Mouse (Mus musculus): ENCODE results near the gene Epha4. TPM values are rescaled to one million over a fixed set of nuclear protein-coding genes. Genes with fewer than 3 reads are reported as not detected.

Epha4 gene
- total RNA-seq, 2 experiments from 2014 or later = 1.7 to 2.3 TPM

DNA sequence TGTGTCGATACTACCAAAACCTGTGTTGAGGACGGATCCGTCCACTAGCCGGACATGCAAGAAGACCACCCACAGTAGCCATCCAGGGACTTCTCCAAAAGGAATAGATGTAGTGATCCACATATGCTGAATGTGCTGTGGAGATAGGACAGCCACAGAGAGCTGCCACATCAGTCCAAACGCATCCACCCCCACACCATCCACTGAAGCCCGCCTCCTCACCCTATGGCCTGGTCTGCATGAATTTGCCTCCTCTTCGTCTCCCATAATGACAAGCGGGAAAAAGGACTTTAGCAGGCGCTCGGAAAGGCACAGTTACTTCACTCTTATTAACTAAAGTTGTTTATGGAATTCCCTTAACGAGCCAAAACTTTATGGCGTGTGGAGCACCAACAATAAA, 68.5 kb downstream of the Epha4 start:
- DNase-seq = no peak

DNA sequence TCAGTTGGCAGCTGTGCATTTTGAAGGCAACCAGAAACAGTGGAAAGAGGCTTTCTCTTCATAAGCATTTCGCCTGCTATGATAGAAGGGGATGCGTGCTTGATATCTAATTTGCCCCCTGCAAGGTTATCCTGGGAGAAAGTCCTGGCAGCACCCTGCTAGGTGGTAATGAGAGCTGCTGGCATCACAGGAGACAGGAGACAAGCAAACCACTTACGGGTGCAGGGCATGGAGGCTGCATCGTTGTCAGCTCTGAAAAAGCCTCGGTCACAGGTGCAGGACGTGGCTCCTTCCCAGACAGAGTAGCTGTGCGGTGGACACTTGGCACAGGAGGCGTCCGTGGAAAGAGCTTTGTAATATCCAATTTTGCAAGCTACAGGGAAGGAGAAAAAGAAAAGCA, 70.2 kb downstream of the Epha4 start:
- DNase-seq = no peak

DNA sequence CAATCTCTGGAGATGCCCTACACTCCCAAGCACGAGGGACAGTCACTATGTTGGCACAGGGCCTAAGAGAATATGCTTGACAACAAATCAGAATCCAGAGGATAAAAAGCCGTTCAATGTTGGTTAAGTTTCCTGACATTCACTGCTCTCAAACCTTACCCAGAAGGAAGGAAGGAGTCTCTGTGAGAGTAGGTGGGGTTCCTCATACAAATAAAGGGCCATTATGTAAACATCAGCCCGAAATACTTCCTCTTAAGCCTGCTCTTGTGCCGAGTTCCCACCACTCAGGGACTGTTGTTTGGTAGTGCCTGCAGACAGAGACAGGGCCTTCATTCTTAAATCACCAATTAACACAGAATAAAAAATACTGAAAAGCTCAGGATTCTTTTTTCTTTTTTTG, 72.9 kb downstream of the Epha4 start:
- no peak for DNase-seq

DNA sequence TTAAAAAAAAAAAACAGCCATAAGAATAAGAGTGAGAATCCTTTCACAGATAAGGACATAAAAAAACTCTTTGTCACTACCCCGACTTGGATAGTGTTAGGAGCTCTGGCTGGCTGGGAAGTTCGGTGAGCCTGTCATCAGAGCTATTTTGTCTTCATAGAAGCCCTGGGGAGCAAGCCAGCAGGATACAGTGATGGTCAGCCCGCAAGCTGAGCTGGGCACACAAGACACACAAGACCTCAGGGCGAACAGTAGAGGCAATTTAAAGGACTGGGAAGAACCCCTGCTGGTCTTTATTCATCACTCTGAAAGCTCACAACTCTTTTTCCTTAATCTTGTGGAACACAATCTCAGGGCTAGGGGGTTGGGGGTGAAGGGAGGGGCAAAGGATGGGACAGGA, 73.5 kb downstream of the Epha4 start:
- no peak for DNase-seq

DNA sequence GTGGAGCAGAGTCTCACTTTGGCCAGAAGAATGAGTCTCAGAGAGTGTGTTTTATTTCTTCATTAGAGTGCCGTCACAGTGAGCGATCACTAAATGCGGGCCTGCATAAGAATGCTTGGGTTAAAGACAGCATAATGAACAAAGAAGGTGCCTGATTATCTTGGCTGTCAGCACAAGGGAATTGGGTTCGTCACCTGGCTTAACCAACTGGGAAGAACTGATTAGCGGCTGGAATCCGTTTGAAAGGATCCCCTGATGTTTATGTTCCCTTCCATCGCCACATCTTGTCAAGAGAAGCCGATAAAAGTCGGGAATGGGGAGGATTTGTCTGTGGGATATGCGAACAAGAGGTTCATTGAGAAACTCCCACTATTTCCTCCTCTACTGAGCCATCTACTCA, 74.4 kb downstream of the Epha4 start:
- DNase-seq = no peak

DNA sequence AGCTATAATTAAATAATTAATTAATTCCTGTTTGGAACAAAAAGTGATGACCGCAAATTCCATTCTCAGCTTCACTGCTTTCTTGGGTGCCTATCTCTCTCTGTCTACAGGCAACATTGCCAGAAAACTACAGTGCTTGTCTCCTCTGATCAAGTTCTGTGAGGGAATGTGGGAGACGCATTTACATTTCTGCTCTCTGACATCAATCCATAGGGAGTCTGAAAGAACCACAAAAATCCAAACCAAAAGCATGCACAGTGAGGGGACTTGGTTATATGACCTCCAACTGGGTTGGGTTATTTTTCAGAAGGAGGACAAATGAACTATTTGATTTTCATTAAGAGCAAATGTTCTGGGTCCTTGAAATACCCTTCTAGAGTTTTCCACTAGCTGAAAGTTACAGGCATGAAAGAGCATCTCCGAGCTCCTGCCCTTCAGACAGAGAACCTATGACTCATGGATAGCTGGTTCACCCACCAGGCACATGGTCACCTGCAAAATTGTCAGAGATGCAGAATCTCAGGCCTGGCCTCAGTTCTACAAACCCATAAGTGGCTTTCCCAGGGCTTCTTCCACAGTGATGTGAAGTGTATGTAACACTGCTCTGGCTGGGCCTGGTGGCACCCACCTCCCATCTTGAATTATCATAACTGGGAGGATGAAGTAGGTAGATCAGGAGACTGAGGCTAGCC, 75.4 kb downstream of the Epha4 start:
- DNase-seq = no peak

DNA sequence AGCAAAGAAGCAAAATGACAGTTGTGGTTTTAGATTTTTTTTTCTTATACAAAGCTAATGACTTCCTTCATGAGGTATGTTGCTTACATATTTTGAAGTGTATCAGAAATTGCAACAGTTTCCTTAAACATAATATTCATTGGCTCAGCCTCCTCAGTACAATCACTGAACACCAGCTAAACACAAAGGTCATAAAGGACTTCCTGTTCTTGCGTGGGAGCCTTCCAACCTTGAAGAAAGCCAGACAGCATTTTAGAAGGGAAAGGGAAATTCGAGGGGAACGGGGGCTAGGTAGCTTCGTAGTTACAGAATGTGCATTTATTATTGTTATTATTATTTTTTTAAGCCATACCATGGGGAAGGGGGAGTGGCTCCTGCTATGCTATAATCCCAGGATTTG, 76.2 kb downstream of the Epha4 start:
- no peak for DNase-seq

DNA sequence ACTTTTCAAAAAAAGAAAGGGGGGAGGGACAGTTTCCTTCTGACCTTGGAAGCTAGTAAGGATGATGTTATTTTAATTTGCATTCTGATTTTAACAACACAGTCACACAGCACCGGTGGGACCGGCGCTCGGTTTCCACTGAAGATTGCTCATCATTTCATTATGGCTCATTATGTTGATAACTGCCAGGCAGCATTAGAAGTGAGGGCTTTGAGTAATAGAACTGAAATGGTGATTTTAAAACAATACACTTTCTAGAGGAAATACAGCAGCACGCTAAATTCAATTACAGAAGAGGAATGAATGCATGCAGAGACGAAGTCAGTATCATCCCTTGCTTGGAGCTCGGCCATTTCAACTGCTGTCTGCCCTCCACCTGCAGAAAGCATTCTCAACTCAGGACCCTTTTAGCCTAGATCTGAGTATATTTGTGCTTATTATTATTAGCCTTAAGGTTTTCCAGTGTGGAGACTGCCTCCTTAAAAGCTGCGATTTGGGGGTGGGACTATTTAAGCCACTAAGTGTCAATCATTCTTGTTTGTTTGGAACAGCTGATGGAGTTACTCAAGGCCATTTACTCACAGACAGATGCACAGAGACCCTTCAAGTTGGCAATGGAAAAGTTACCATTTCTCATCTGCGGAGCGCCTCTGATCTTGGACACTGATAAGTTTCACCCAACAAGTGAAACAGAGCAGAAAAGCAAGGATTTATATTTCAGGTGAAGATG, 76.8 kb downstream of the Epha4 start:
- DNase-seq = no peak

DNA sequence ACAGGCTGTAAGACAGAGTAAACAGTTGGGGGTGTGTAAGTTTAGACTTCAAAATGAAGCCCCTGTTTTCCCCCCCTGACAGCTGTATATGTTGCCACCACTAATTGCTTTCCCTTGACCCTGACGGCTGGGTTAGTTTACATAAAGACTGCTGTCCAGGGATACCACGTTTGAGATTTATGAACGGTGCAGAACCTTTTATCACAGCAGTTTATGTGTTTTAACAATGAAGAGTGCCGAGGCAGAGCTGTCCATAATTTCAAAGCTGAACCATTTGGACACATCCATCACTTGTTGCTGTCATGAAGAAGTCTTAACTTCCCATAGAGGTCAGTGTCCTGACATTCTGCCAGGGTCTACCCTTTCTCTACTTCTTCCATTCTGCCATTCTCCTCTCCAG, 79.8 kb downstream of the Epha4 start:
- DNase-seq = no peak

DNA sequence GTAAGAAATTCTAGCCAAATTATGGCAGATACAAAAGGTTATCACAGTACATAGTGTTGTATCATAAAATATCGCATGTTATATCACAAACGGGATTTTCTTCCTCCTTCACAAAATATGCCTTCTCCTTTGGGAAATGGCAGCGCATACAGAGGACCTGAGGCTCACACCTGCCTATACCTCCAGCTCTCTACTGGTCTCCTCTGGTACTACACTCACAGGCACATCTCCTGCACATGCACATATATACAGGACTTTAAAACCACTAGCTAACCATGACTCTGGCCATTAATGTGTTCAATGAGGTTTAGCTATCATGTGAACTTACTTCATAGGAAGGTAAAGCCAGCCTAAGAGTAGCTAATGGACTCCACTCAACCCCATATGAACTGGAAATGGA, 81.7 kb downstream of the Epha4 start:
- DNase-seq = no peak

DNA sequence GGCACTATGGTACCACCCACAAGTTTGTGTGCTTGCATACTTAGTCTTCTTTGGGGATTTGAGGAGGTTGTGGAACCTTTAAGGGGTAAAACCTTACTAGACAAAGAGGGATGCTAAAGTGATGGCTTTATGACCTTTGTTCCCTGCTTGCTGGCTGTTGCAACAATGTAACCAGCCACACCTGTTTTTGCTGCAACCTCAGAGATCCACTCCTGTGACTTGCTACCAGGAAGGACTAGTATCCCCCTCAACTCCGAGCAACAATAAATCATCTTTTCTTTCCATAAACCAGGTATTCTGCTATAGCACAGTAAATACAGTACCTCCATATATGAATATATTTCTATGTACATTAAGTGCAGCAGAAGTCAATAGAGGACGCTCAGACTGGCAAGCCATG, 82.4 kb downstream of the Epha4 start:
- no peak for DNase-seq

DNA sequence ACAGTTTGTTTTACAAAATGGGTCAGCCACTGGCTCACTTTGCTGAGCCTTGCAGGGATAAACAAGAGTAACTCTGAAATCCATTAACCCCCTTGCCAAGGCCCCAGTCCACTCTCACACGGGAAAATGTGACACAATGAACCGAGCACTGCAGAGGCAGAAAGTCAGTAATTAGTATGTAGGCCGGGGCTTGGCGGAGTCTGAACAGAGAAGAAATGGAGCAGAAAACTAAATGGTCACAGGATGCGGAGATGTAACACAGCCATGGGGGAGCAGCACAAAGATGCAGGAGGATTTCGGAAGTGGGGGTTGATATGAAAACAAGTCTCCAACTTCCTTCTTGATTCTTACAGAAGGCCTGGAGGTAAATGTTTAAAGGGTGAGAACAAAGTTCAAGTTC, 85.7 kb downstream of the Epha4 start:
- no peak for DNase-seq

DNA sequence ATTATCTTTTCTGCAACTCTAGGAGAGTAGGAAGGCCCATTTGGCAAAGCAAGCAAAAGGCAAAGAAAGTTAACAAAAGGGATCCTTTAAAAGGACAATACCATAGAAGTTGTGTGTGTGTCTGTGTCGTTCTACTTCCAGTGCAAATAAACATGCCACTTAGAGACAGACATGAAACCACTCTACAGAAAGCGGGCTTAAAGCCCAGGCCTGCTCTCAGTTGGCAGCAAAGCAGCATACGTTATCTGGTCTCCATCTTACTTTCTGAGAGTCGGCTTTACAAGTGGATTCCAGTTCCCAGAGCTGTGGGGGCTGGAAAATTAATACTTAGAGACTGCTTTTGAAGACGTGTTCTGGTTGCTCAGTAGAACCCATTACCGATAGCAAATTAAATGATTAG, 87.9 kb downstream of the Epha4 start:
- DNase-seq = no peak

DNA sequence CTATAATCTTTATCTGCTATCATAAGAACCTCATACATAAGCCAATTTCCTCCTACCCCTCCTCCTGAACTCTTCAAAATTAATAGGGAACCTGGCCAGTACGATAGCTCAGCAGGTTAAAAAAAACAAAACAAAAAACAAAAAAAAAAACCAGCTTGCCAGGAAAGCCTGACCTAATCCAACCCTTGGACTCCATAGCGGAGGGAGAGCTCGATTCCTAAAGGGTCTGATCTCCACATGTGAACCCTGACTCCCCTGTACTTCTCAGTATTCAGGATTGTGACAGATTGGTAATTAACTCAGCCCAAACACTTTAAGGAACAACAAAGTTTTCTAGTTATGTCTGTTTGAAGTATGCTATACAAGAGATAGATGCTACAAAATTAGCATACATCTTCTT, 89.7 kb downstream of the Epha4 start:
- no peak for DNase-seq

DNA sequence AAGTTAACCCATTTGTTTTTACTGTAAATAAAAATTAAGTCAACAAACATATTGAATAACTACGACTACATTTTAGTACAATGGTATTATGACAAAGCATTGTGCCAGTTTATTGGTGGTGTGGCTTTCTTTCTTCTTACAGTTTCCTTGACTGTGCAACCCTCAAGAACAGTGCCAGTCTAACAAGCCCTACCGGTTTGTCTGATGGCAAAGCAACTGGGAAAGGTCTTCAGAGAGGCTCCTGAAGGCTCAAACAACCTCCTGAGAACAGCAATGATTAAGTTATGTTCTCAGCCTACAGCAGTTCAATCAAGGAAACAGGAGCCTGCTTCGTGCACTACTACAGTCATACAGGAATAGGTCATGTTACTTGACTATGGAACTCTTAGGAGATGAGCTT, 93.8 kb downstream of the Epha4 start:
- no peak for DNase-seq

DNA sequence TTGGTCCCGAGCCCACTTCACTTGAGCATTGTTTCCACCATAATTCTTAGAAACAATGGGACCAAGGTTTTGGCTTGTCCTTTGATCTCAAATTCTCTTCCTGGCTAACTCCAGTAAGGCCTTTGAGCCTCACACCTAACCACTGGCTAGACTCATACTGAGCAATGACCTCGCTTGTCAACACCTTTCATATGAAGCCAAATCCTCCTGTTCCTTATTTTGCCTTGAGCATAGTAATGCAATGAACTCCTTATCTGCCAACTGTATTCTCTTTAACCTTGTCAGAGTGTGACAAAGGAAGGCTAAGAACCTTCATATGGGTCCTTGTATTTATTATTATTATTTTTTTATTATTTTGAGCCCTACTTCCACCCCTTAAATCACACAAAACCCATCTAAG, 94.5 kb downstream of the Epha4 start:
- no peak for DNase-seq

DNA sequence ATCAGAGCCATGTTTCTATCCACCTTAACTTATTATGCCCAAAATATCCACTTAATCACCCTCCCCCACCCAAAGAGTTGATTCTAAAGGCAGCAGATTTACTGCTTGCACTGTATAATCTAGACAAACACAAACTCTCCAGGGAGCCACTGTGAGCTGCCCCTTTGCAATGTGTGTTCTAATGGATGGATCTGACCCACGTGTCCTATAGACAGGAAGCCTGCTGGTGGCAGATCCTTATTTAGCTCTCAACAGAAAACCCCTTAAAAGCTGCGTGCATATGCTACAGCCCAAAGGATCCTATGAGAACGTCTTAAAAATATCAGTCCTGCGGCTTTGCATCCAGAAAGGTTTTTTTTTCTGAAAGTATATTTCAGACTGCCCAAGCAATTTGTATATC, 98.0 kb downstream of the Epha4 start:
- DNase-seq = no peak

DNA sequence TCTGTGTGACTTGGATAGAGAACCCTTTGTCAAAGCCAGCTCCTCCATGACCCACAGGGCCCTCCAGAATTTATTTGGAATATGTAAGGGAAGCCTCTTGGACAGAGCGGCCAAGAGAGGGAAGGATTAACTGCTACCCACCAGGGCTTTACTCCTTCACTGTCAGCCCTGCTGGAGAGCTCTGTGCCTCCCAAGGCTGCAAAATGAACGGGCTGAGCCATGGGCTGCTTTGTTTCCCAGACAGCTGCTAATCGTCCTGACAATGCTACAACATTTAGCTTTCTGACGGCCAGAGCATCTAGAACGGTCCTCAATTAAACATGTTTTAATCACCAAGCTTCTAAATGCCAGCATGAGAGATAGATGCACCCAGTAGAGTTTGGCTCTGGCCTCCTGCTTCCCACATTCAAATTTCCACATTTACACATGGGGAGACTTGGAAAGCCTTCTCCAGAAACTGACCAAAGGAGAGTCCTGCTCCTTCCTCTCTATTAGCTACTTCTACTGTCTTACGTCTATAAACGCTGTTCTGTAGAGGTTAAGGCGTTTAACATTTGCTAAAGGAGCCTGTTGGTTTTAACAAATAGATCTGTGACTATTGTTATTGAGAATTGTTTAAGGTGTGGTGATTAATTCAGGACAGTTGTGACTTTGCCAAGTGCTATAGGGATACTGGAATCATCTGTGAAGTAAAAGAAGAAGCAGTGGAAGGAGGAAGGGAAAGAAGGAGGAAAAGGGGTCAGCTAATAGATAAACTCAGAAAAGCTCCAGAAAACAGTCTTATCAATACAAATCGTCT, 101.8 kb downstream of the Epha4 start:
- DNase-seq = no peak

DNA sequence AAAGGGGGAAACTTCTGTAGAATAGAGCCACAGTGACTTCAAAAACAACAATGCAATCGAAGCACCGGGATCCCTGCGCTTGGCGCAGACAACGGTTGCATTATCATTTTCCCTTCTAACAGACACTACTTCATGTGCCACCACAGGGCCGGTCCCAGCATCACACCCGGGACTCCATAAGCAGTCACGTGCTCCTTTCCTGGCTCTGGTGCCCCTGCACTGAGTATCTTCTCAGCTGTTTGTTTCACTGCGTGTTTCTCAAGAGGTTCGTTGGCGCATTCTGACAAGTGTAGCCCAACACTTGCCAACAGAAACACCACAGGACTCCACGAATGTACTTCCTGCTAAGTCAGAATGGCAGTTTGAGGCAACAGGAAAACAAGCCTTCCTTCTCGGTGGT, 102.6 kb downstream of the Epha4 start:
- no peak for DNase-seq

DNA sequence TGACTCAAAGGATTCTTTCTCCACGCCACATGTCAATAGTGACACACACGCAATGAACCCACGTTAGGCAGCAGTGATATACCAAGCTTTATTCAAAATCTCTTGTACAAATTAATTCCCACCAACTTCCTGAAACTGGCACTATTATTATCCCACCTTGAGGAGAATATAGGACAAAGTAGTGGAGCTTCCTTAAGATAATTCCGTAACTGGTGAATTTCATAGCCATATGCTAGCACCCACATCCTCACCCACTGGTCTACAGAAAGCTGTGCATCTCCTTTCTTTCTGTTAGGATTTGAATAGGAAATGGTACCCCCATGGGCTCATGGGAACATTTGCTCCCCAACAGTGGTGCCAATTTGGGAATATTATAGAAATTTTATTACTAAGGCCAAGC, 103.7 kb downstream of the Epha4 start:
- no peak for DNase-seq

DNA sequence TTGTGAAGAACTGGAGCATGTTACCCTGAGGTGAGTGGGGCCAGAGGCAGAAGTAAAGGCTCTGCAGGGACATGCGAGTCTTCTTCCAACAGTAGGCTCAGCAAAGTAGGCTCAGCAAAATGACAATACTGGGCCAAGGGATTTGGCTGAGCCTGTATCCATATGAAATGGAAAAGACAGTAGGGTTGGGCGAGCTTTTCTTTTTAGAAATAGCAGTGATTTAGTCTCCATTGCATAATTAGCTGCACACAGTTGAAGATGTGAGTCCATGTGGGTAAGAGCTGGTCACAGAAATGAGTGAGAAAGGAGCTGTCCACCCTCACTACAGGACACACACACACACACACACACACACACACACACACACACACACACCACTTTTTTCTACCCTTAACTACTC, 104.2 kb downstream of the Epha4 start:
- no peak for DNase-seq

DNA sequence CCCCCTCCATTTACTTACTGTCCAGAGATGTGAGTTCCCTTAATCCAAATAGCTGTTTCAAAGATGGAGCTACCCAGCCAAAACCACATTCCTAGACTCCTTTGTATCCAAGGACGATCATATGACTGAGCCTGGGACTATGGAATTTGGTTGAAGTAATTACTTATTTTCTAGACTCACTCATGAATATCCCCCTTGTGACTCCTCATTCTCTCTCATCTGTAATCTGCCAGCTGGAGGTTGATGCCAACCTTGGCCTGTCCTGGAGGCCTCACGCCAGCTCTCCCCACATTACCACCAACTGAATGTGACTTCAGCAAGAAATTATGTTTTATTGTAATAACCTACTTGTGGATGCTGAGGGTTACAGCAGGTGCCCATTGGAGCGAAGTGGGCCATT, 104.7 kb downstream of the Epha4 start:
- no peak for DNase-seq

DNA sequence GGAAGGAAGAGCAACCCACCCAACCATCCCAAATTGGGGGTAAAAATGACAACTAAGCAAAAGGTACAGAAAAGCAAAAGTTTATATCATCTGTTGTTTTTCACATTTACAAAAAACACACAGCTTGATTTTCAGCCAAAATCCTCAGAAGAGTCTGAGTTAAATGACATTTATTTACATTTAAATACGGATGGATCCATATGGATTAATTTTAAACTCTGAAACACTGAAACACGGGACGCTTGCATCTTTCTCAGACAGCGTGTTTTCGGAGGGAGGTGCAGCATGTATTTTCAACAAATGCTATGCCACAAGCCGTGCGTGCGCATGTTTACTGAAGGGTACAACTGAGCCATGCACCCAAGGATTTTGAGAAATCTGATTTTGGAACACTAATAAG, 105.4 kb downstream of the Epha4 start:
- no peak for DNase-seq

DNA sequence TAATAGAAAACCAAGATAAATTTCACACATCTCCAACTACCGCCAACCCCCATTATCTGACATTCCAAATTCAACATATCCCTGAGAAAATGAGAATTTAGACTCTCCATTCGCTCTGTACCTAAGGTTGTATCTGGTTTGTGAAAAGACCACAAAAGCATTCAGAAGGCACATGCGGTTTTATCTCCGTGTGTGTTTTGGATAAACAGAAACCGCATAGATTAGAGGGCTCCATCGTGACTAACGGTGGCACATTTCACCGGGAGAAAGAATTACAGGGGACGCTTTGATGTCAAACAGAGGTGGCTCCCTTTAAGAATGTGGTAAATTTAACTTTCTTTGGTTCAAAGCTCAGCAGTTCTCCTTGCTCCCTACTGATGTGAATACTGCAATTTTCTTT, 107.5 kb downstream of the Epha4 start:
- no peak for DNase-seq

All from adrenal gland, postnatal 36 days (tissue).